13 mouse cellular contexts compared by ENCODE assay signal in genomic region chr4:135256536-135257450, GRCm38 (mm10). TPM values are rescaled to one million over a fixed set of nuclear protein-coding genes. Genes with fewer than 3 reads are reported as not detected.
A peak's percentile ranks its signal among the peaks of the same experiment; 100 is the strongest.
DNase-seq lines count a peak whose midpoint lies in the region; ATAC-seq lines count a peak whose summit lies in the region.
"Had no signal": no experiment of that assay in that cellular context is flagged by ENCODE, and none has a peak within 500 bp of the region (broad histone marks: within the 10 kb centered on the region; RNA-seq: fewer than 3 reads in every experiment).

No protein-coding gene starts in this region.

- peak overlapping the region; percentile 42 for H3K9ac ChIP-seq in heart, embryonic 12.5 days
- H3K9ac ChIP-seq in liver, embryonic 16.5 days (ENCODE audit: low read depth, low read length): no peak overlapping the region
- H3K9ac ChIP-seq: embryonic facial prominence, embryonic 12.5 days; hindbrain, embryonic 13.5 days had no signal

- DNase-seq in heart, postnatal 25 days (ENCODE audit: low spot score): no peak
- peak; percentile 74 for DNase-seq in 416B (ENCODE audit: low read depth)
- DNase-seq in layer of hippocampus, adult 9-11 months: no peak
- no peak for DNase-seq in gastrocnemius, adult 8-10 months (ENCODE audit: low spot score in 2 of 2)
- DNase-seq: adrenal gland, postnatal 25 days; cerebellum, adult 9-11 months; spleen, adult 18-20 months had no signal

- ATAC-seq in heart, embryonic 12.5 days (ENCODE audit: insufficient number of reproducible peaks, low FRiP score): no peak
- ATAC-seq in common myeloid progenitor, adult 5-6 weeks (replicated peaks; ENCODE audit: low read depth, poor library complexity, severe bottlenecking): peak; percentile 71
- no peak for ATAC-seq in liver, embryonic 16.5 days (ENCODE audit: low read depth)
- ATAC-seq in cerebellum, adult (ENCODE audit: insufficient number of reproducible peaks, low FRiP score, low TSS enrichment): no peak

- intact Hi-C loops in heart, postnatal 25 days (cut with DNase I): no loop called here

- H3K36me3 ChIP-seq in heart, embryonic 12.5 days: peaks cover 10% of the 10 kb centered on the region
- H3K36me3 ChIP-seq in liver, embryonic 16.5 days (ENCODE audit: control insufficient read depth, insufficient read depth): peaks cover 4% of the 10 kb centered on the region

- no peak overlapping the region for H3K4me3 ChIP-seq in heart, embryonic 12.5 days
- H3K4me3 ChIP-seq in liver, embryonic 16.5 days (ENCODE audit: low read depth, low read length): no peak overlapping the region
- H3K4me3 ChIP-seq: embryonic facial prominence, embryonic 12.5 days; hindbrain, embryonic 13.5 days had no signal

- H3K4me1 ChIP-seq in heart, embryonic 12.5 days (replicated peaks): peaks cover 74% of the 10 kb centered on the region
- peaks cover 39% of the 10 kb centered on the region for H3K4me1 ChIP-seq in liver, embryonic 16.5 days (ENCODE audit: control insufficient read depth, low read depth, low read length)

- no peak overlapping the region for H3K4me2 ChIP-seq in heart, embryonic 12.5 days
- H3K4me2 ChIP-seq in liver, embryonic 16.5 days (ENCODE audit: low read depth, low read length): no peak overlapping the region
- H3K4me2 ChIP-seq: embryonic facial prominence, embryonic 12.5 days; hindbrain, embryonic 13.5 days had no signal

- H3K27me3 ChIP-seq in heart, embryonic 12.5 days (replicated peaks): no peaks in the 10 kb centered on the region
- no peaks in the 10 kb centered on the region for H3K27me3 ChIP-seq in liver, embryonic 16.5 days (ENCODE audit: control insufficient read depth, insufficient read depth, low read depth, low read length)
- H3K27me3 ChIP-seq: embryonic facial prominence, embryonic 12.5 days; hindbrain, embryonic 13.5 days had no signal

- peak overlapping the region; percentile 82 for H3K27ac ChIP-seq in heart, embryonic 12.5 days (ENCODE audit: poor library complexity, severe bottlenecking)
- peak overlapping the region; percentile 26 for H3K27ac ChIP-seq in liver, embryonic 16.5 days (ENCODE audit: low read length)
- H3K27ac ChIP-seq: embryonic facial prominence, embryonic 12.5 days had no signal

- 77% methylated on average over 11 of the region's 11 CpGs for WGBS in heart, embryonic 12.5 days
- WGBS in liver, embryonic 16.5 days (ENCODE audit: insufficient replicate concordance): 55% methylated on average over 11 of the region's 11 CpGs

- no peaks in the 10 kb centered on the region for H3K9me3 ChIP-seq in heart, embryonic 12.5 days (replicated peaks)
- no peaks in the 10 kb centered on the region for H3K9me3 ChIP-seq in liver, embryonic 16.5 days (replicated peaks; ENCODE audit: control insufficient read depth, low read length)
- H3K9me3 ChIP-seq: embryonic facial prominence, embryonic 12.5 days; hindbrain, embryonic 13.5 days had no signal

RNA-seq across cellular contexts. Expression of gene Clic4, which starts 15.8 kb away (rescaled TPM):
- 291 and 300 TPM in 2 replicates for polyA plus RNA-seq in heart, embryonic 12.5 days (2016; fragmentation: Nextera tagmentation; extraction: Ambion mirVana)
- total RNA-seq in heart, postnatal 25 days (2021): 100 to 1,000 TPM; 249 to 269 TPM
- total RNA-seq in common myeloid progenitor, adult 5-6 weeks (2017): 79.0 and 80.4 TPM in 2 replicates
- 109 and 110 TPM in 2 replicates for polyA plus RNA-seq in liver, embryonic 16.5 days (2015; fragmentation: Nextera tagmentation; extraction: Ambion mirVana)
- total RNA-seq in gastrocnemius, adult 8-10 months (2022): 10 to 100 TPM; 16.8 to 27.9 (median 18.1) TPM
